Comparison of ENCODE assay signal across 22 mouse cellular contexts in genomic region chr3:146195153-146195552, GRCm38 (mm10). TPM values are rescaled to one million over a fixed set of nuclear protein-coding genes. Genes with fewer than 3 reads are reported as not detected.
A peak's percentile ranks its signal among the peaks of the same experiment; 100 is the strongest.
DNase-seq lines count a peak whose midpoint lies in the region; ATAC-seq and TF ChIP-seq lines count a peak whose summit lies in the region.
"Had no signal": no experiment of that assay in that cellular context is flagged by ENCODE, and none has a peak within 500 bp of the region (broad histone marks: within the 10 kb centered on the region; RNA-seq: fewer than 3 reads in every experiment).

No protein-coding gene starts in this region.

- no peak overlapping the region; the same call in 1 of the 2 replicates for H3K27ac ChIP-seq in intestine, postnatal 0 days (ENCODE audit: low read depth, low read length)
- no peak overlapping the region for H3K27ac ChIP-seq in intestine, embryonic 16.5 days (ENCODE audit: low read length)
- no peak overlapping the region for H3K27ac ChIP-seq in testis, adult 2 months (ENCODE audit: control insufficient read depth, insufficient read depth, low read depth, low read length)
- peak overlapping the region; percentile 4; the same call in 1 of the 2 replicates for H3K27ac ChIP-seq in small intestine, adult 2 months (ENCODE audit: insufficient read depth, low read depth, low read length)

- DNase-seq in testis, postnatal 14 days (ENCODE audit: low spot score) = no peak
- peak; percentile 69 for DNase-seq in yolk sac, embryonic 10.5 days (ENCODE audit: low spot score)
- DNase-seq in thymus, adult 18-20 months = no peak
- DNase-seq in frontal cortex, postnatal 36 days (ENCODE audit: low spot score in 2 of 2) = no peak
- DNase-seq: adrenal gland, adult 2 months; adrenal gland, adult 8-10 months; adrenal gland, postnatal 10 days; adrenal gland, postnatal 14 days; adrenal gland, postnatal 25 days; adrenal gland, postnatal 36 days; B cell, adult 2 months; cerebellum, adult 11 months; cerebellum, adult 11-12 months had no signal

- H3K36me3 ChIP-seq in intestine, postnatal 0 days (ENCODE audit: control insufficient read depth, insufficient read depth) = no peaks in the 10 kb centered on the region
- H3K36me3 ChIP-seq in intestine, embryonic 16.5 days (ENCODE audit: control insufficient read depth, insufficient read depth, low read length) = no peaks in the 10 kb centered on the region
- no peaks in the 10 kb centered on the region for H3K36me3 ChIP-seq in testis, adult 2 months (ENCODE audit: control insufficient read depth, insufficient read depth, low read length)
- no peaks in the 10 kb centered on the region for H3K36me3 ChIP-seq in small intestine, adult 2 months (ENCODE audit: control insufficient read depth, insufficient read depth, low read length)
- H3K36me3 ChIP-seq: G1E had no signal

- TF ChIP-seq CTCF in intestine, postnatal 0 days (IDR thresholded peaks at IDR 0.05; ENCODE audit: low read depth) = no peak
- TF ChIP-seq CTCF in testis, adult 2 months (IDR thresholded peaks at IDR 0.05; ENCODE audit: control insufficient read depth, insufficient read depth, insufficient replicate concordance, low read depth, low read length) = no peak
- no peak for TF ChIP-seq CTCF in small intestine, adult 2 months (IDR thresholded peaks at IDR 0.05; ENCODE audit: extremely low read depth, insufficient read length, insufficient replicate concordance, low read depth, low read length)

- 84% methylated on average over 5 of the region's 5 CpGs for WGBS in intestine, postnatal 0 days
- WGBS in intestine, embryonic 16.5 days = 84% methylated on average over 5 of the region's 5 CpGs
- 87% methylated on average over 5 of the region's 5 CpGs for WGBS in small intestine, adult 2 months

- H3K27me3 ChIP-seq in intestine, postnatal 0 days (replicated peaks; ENCODE audit: control insufficient read depth, insufficient read depth, low read length) = no peaks in the 10 kb centered on the region
- no peaks in the 10 kb centered on the region for H3K27me3 ChIP-seq in intestine, embryonic 16.5 days (replicated peaks; ENCODE audit: control insufficient read depth, insufficient read depth, low read length)
- H3K27me3 ChIP-seq in testis, adult 2 months (ENCODE audit: control insufficient read depth, insufficient read depth, low read length) = no peaks in the 10 kb centered on the region
- H3K27me3 ChIP-seq in small intestine, adult 2 months (ENCODE audit: control insufficient read depth, insufficient read depth, low read length) = no peaks in the 10 kb centered on the region
- H3K27me3 ChIP-seq: CH12.LX, Patski had no signal

- H3K4me3 ChIP-seq in intestine, postnatal 0 days (ENCODE audit: low read depth, low read length) = no peak overlapping the region
- no peak overlapping the region for H3K4me3 ChIP-seq in intestine, embryonic 16.5 days (ENCODE audit: low read length)
- peak overlapping the region; percentile 43 for H3K4me3 ChIP-seq in testis, adult 2 months (ENCODE audit: control insufficient read depth, low read depth, low read length)
- H3K4me3 ChIP-seq in small intestine, adult 2 months (ENCODE audit: low read depth, low read length) = no peak overlapping the region

- no peaks in the 10 kb centered on the region for H3K9me3 ChIP-seq in intestine, postnatal 0 days (ENCODE audit: control insufficient read depth)
- H3K9me3 ChIP-seq in intestine, embryonic 16.5 days (ENCODE audit: control insufficient read depth, low read length) = no peaks in the 10 kb centered on the region
- H3K9me3 ChIP-seq: G1E had no signal

- no peak for TF ChIP-seq POLR2A in testis, adult 2 months (IDR thresholded peaks at IDR 0.05; ENCODE audit: control insufficient read depth, low read depth, low read length)
- no peak for TF ChIP-seq POLR2A in small intestine, adult 2 months (IDR thresholded peaks at IDR 0.05; ENCODE audit: low read depth, low read length)

- H3K9ac ChIP-seq in intestine, postnatal 0 days (ENCODE audit: low read depth, low read length) = no peak overlapping the region
- H3K9ac ChIP-seq in intestine, embryonic 16.5 days (ENCODE audit: low read depth, low read length) = no peak overlapping the region

- ATAC-seq in intestine, postnatal 0 days = peak; percentile 71
- ATAC-seq in intestine, embryonic 16.5 days = no peak
- ATAC-seq: activated CD4-positive, CD25-positive, alpha-beta regulatory T cell, adult 4 months; CD4-positive, CD25-positive, alpha-beta regulatory T cell, adult 4 months; Patski had no signal

- H3K4me1 ChIP-seq in intestine, postnatal 0 days (replicated peaks; ENCODE audit: control insufficient read depth, insufficient read depth, low read length) = peaks cover 8% of the 10 kb centered on the region
- H3K4me1 ChIP-seq in intestine, embryonic 16.5 days (ENCODE audit: control insufficient read depth, insufficient read depth, low read length) = no peaks in the 10 kb centered on the region
- no peaks in the 10 kb centered on the region; the same call in 1 of the 2 replicates for H3K4me1 ChIP-seq in testis, adult 2 months (ENCODE audit: control insufficient read depth, insufficient read depth, low read length)
- H3K4me1 ChIP-seq in small intestine, adult 2 months (ENCODE audit: control insufficient read depth, insufficient read depth, insufficient read length, low read length) = peaks cover 23% of the 10 kb centered on the region; the same call in 1 of the 2 replicates

- no peak overlapping the region for H3K4me2 ChIP-seq in intestine, postnatal 0 days (replicated peaks; ENCODE audit: low read depth)
- H3K4me2 ChIP-seq in intestine, embryonic 16.5 days (ENCODE audit: low read depth, low read length) = no peak overlapping the region

RNA-seq across cellular contexts. Expression of gene Lpar3, which starts 25.6 kb away (rescaled TPM):
- polyA plus RNA-seq in intestine, postnatal 0 days (2015; fragmentation: Nextera tagmentation; extraction: Ambion mirVana) = 10.7 TPM in 2 replicates
- 2.8 and 3.1 TPM in 2 replicates for polyA plus RNA-seq in intestine, embryonic 16.5 days (2015; fragmentation: Nextera tagmentation; extraction: Ambion mirVana)
- polyA plus RNA-seq in testis, adult 2 months (2012; rRNA removed) = 18.9 and 27.0 TPM in 2 replicates
- 2.6 and 12.8 TPM in 2 replicates for polyA plus RNA-seq in small intestine, adult 2 months (2012; rRNA removed)
- polyA plus RNA-seq: activated CD4-positive, CD25-positive, alpha-beta regulatory T cell, adult 4 months; CD4-positive, CD25-positive, alpha-beta regulatory T cell, adult 4 months; G1E had no signal

RNA-seq across cellular contexts. Expression of gene Mcoln2, which starts 45.5 kb away (rescaled TPM):
- 6.4 TPM in 2 replicates for polyA plus RNA-seq in intestine, postnatal 0 days (2015; fragmentation: Nextera tagmentation; extraction: Ambion mirVana)
- 8.1 and 8.8 TPM in 2 replicates for polyA plus RNA-seq in intestine, embryonic 16.5 days (2015; fragmentation: Nextera tagmentation; extraction: Ambion mirVana)
- 0.32 and 0.34 TPM in 2 replicates for polyA plus RNA-seq in testis, adult 2 months (2012; rRNA removed)
- 2.6 and 5.1 TPM in 2 replicates for polyA plus RNA-seq in small intestine, adult 2 months (2012; rRNA removed)
- polyA plus RNA-seq: adrenal gland, adult 2 months; G1E had no signal
